Mouse (Mus musculus): ENCODE data around the gene Myom3. TPM values are rescaled to one million over a fixed set of nuclear protein-coding genes. Genes with fewer than 3 reads are reported as not detected.

Myom3 gene
- polyA plus RNA-seq, 1 experiment from 2014 or later: not detected

DNA sequence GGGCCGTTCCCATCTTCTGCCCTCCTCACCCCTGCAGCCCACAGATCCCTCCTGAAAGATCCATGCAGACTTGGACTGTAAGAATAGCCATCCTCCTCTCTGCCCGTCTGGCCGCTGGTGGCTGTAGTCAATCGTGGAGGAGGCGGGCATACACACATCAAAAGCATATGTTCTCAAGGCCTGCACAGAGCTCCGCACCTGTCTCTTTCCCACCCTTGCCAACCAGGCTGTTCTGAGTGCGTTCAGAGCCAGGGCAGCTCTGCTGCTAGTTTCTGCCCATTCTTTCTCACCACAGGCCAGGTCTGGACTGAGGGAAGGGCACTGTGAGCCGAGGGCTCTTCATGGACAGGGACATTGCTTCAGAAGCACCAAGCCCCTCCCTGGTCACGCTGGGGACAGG lies 29.3 kb upstream of the Myom3 start:
- no peaks in the 10 kb centered on the region for H3K27me3 ChIP-seq (ENCODE audit: insufficient read depth, low read length)
- DNase-seq (no peak), ATAC-seq (ENCODE audit: insufficient read depth) (no peak)
- no peak overlapping the region for H3K4me2 ChIP-seq
- peaks cover 5% of the 10 kb centered on the region; the same call in 1 of the 2 replicates for H3K4me1 ChIP-seq (ENCODE audit: insufficient read depth)
- no peak for TF ChIP-seq CTCF (IDR thresholded peaks at IDR 0.05; ENCODE audit: low read depth)
- no peak overlapping the region for H3K4me3 ChIP-seq (ENCODE audit: low read depth, low read length)
- H3K27ac ChIP-seq (ENCODE audit: low read depth): no peak overlapping the region
- no peaks in the 10 kb centered on the region; the same call in 1 of the 2 replicates for H3K9me3 ChIP-seq (ENCODE audit: low read depth, low read length)
- no peaks in the 10 kb centered on the region for H3K36me3 ChIP-seq (ENCODE audit: insufficient read depth)
- H3K9ac ChIP-seq: no peak overlapping the region
- WGBS: 74% methylated on average over 9 of the region's 9 CpGs

GRCm38 (mm10) chr4:135730951-135731350 lies 28.6 kb upstream of the Myom3 start:
- Histone ChIP-seq H3K9ac (no peak overlapping the region), H3K27ac (ENCODE audit: low read depth) (no peak overlapping the region), H3K4me1 (ENCODE audit: insufficient read depth) (peaks cover 5% of the 10 kb centered on the region; the same call in 1 of the 2 replicates), H3K9me3 (ENCODE audit: low read depth, low read length) (no peaks in the 10 kb centered on the region; the same call in 1 of the 2 replicates), H3K4me2 (no peak overlapping the region), H3K4me3 (ENCODE audit: low read depth, low read length) (no peak overlapping the region), H3K36me3 (ENCODE audit: insufficient read depth) (no peaks in the 10 kb centered on the region), H3K27me3 (ENCODE audit: insufficient read depth, low read length) (no peaks in the 10 kb centered on the region)
- no peak for ATAC-seq (ENCODE audit: insufficient read depth)
- no peak for DNase-seq
- TF ChIP-seq CTCF (IDR thresholded peaks at IDR 0.05; ENCODE audit: low read depth): no peak
- 58% methylated on average over 8 of the region's 8 CpGs for WGBS

- no peak for DNase-seq
- H3K9me3 ChIP-seq (ENCODE audit: low read depth, low read length): no peaks in the 10 kb centered on the region; the same call in 1 of the 2 replicates
- H3K4me3 ChIP-seq (ENCODE audit: low read depth, low read length): no peak overlapping the region
- H3K4me2 ChIP-seq: no peak overlapping the region
- H3K9ac ChIP-seq: no peak overlapping the region
- H3K36me3 ChIP-seq (ENCODE audit: insufficient read depth): no peaks in the 10 kb centered on the region
- 90% methylated on average over 14 of the region's 14 CpGs for WGBS
- TF ChIP-seq CTCF (IDR thresholded peaks at IDR 0.05; ENCODE audit: low read depth): no peak
- no peak overlapping the region for H3K27ac ChIP-seq (ENCODE audit: low read depth)
- no peak for ATAC-seq (ENCODE audit: insufficient read depth)
- no peaks in the 10 kb centered on the region for H3K27me3 ChIP-seq (ENCODE audit: insufficient read depth, low read length)
- H3K4me1 ChIP-seq (ENCODE audit: insufficient read depth): no peaks in the 10 kb centered on the region
These were observed 25.6 kb upstream of the Myom3 start for GRCm38 (mm10) chr4:135733901-135734300.

GRCm38 (mm10) chr4:135736903-135737302 lies 22.6 kb upstream of the Myom3 start:
- no peak overlapping the region for H3K4me3 ChIP-seq (ENCODE audit: low read depth, low read length)
- TF ChIP-seq CTCF (IDR thresholded peaks at IDR 0.05; ENCODE audit: low read depth): no peak
- H3K27me3 ChIP-seq (ENCODE audit: insufficient read depth, low read length): no peaks in the 10 kb centered on the region
- H3K27ac ChIP-seq (ENCODE audit: low read depth): no peak overlapping the region
- no peak for DNase-seq
- H3K9ac ChIP-seq: no peak overlapping the region
- no peak for ATAC-seq (ENCODE audit: insufficient read depth)
- no peaks in the 10 kb centered on the region for H3K36me3 ChIP-seq (ENCODE audit: insufficient read depth)
- WGBS: 63% methylated on average over 3 of the region's 3 CpGs
- H3K4me2 ChIP-seq: no peak overlapping the region
- H3K9me3 ChIP-seq (ENCODE audit: low read depth, low read length): no peaks in the 10 kb centered on the region; the same call in 1 of the 2 replicates
- H3K4me1 ChIP-seq (ENCODE audit: insufficient read depth): no peaks in the 10 kb centered on the region

GRCm38 (mm10) chr4:135738237-135738636 lies 21.3 kb upstream of the Myom3 start:
- H3K9me3 ChIP-seq (ENCODE audit: low read depth, low read length): no peaks in the 10 kb centered on the region; the same call in 1 of the 2 replicates

GRCm38 (mm10) chr4:135739148-135739547 lies 20.4 kb upstream of the Myom3 start:
- H3K4me1 ChIP-seq (ENCODE audit: insufficient read depth): peaks cover 5% of the 10 kb centered on the region; the same call in 1 of the 2 replicates
- H3K4me2 ChIP-seq: no peak overlapping the region
- no peaks in the 10 kb centered on the region for H3K36me3 ChIP-seq (ENCODE audit: insufficient read depth)
- no peak for TF ChIP-seq CTCF (IDR thresholded peaks at IDR 0.05; ENCODE audit: low read depth)
- no peak for ATAC-seq (ENCODE audit: insufficient read depth)
- WGBS: 55% methylated on average over 7 of the region's 7 CpGs
- H3K9me3 ChIP-seq (ENCODE audit: low read depth, low read length): no peaks in the 10 kb centered on the region; the same call in 1 of the 2 replicates
- no peak for DNase-seq
- no peaks in the 10 kb centered on the region for H3K27me3 ChIP-seq (ENCODE audit: insufficient read depth, low read length)
- no peak overlapping the region for H3K27ac ChIP-seq (ENCODE audit: low read depth)
- H3K9ac ChIP-seq: no peak overlapping the region
- H3K4me3 ChIP-seq (ENCODE audit: low read depth, low read length): no peak overlapping the region

More at GRCm38 (mm10) chr4:135738237-135738636, 21.3 kb upstream of the Myom3 start:
- no peak for TF ChIP-seq CTCF (IDR thresholded peaks at IDR 0.05; ENCODE audit: low read depth)
- Histone ChIP-seq H3K36me3 (ENCODE audit: insufficient read depth) (no peaks in the 10 kb centered on the region), H3K27me3 (ENCODE audit: insufficient read depth, low read length) (no peaks in the 10 kb centered on the region), H3K9ac (no peak overlapping the region), H3K4me2 (no peak overlapping the region), H3K4me1 (ENCODE audit: insufficient read depth) (no peaks in the 10 kb centered on the region; the same call in 1 of the 2 replicates), H3K4me3 (ENCODE audit: low read depth, low read length) (no peak overlapping the region), H3K27ac (ENCODE audit: low read depth) (no peak overlapping the region)
- no peak for DNase-seq
- WGBS: 42% methylated on average over 5 of the region's 5 CpGs
- no peak for ATAC-seq (ENCODE audit: insufficient read depth)

- no peak overlapping the region for H3K4me2 ChIP-seq
- no peaks in the 10 kb centered on the region for H3K36me3 ChIP-seq (ENCODE audit: insufficient read depth)
- H3K4me1 ChIP-seq (ENCODE audit: insufficient read depth): peaks cover 7% of the 10 kb centered on the region; the same call in 1 of the 2 replicates
- no peak for ATAC-seq (ENCODE audit: insufficient read depth)
- no peak overlapping the region for H3K27ac ChIP-seq (ENCODE audit: low read depth)
- H3K9ac ChIP-seq: no peak overlapping the region
- H3K9me3 ChIP-seq (ENCODE audit: low read depth, low read length): no peaks in the 10 kb centered on the region; the same call in 1 of the 2 replicates
- 88% methylated on average over 14 of the region's 14 CpGs for WGBS
- TF ChIP-seq CTCF (IDR thresholded peaks at IDR 0.05; ENCODE audit: low read depth): no peak
- no peaks in the 10 kb centered on the region for H3K27me3 ChIP-seq (ENCODE audit: insufficient read depth, low read length)
- no peak for DNase-seq
- H3K4me3 ChIP-seq (ENCODE audit: low read depth, low read length): no peak overlapping the region
These were observed 19.8 kb upstream of the Myom3 start for GRCm38 (mm10) chr4:135739672-135740071.
